Mouse (Mus musculus) hindbrain, embryonic 10.5 days (tissue): ENCODE measurements around the gene Tnpo3. TPM values are rescaled to one million over a fixed set of nuclear protein-coding genes. Genes with fewer than 3 reads are reported as not detected.

Source experiments
- DNase-seq: peaks from one replicate; pipeline ENCODE4 v3.0.0-alpha.2; 2017; ENCODE audit warnings: low spot score
- H3K27ac ChIP-seq: fragments of 300-500 bp; sonication (generic); 2 replicates; pipeline ENCODE4 v1.5.1; 2016; ENCODE audit warnings: mild to moderate bottlenecking, moderate library complexity
- H3K27me3 ChIP-seq: fragments of 300-500 bp; sonication (generic); 2 replicates; pipeline ENCODE4 v1.6.1; 2016; ENCODE audit warnings: mild to moderate bottlenecking; ENCODE audit not compliant: poor library complexity, insufficient read depth, severe bottlenecking
- H3K36me3 ChIP-seq: fragments of 300-500 bp; sonication (generic); 2 replicates; pipeline ENCODE4 v1.6.1; 2016; ENCODE audit warnings: mild to moderate bottlenecking, moderate library complexity
- H3K4me1 ChIP-seq: fragments of 300-500 bp; sonication (generic); replicated peaks from 2 replicates; pipeline ENCODE4 v1.6.1; 2016; ENCODE audit warnings: mild to moderate bottlenecking
- H3K4me3 ChIP-seq: fragments of 300-500 bp; sonication (generic); 2 replicates; pipeline ENCODE4 v1.5.1; 2016; ENCODE audit warnings: mild to moderate bottlenecking, moderate library complexity
- H3K9me3 ChIP-seq: fragments of 300-500 bp; sonication (generic); 2 replicates; pipeline ENCODE4 v1.6.1; 2016; ENCODE audit warnings: mild to moderate bottlenecking, moderate library complexity
- WGBS: fragments of 180-500 bp; shearing (Covaris S2); methylation state at CpG from one replicate; pipeline ENCODE4 v1.1.7; 2016; 5-methylcytosine and 5-hydroxymethylcytosine counted together
- polyA plus RNA-seq: library from polyadenylated mRNA; unstranded; fragments of >200 nt; fragmentation: Nextera tagmentation; extraction: Ambion mirVana; gene quantifications from 2 replicates; pipeline ENCODE4 v1.2.1, GENCODE M21; 2016

Tnpo3 gene
- polyA plus RNA-seq, 1 experiment from 2014 or later = 93.1 TPM

DNA sequence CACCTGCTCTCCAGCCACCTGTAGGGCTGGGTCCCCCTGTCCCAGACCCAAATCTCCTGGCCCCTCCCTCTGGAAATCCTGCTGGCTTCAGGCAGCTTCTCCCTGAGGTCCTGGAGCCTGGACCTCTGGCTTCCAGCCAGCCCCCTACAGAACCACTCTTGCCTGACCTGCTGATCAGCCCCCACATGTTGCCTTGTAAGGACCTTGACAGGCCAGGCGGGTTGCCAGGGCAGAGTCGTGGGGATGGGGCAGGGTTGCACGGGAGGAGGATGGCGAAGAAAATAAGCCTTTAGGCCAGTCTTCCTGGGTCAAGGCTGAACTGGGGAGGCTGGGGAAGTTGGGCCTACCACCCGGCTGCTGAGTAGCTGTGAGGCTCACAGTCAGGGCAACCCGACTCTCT is 74.4 kb downstream of the Tnpo3 start:
- no peak for DNase-seq
- H3K4me1 ChIP-seq = peaks cover 3% of the 10 kb centered on the region; the same call in 1 of the 2 replicates
- no peak overlapping the region for H3K4me3 ChIP-seq
- H3K9me3 ChIP-seq = no peaks in the 10 kb centered on the region
- WGBS = 74% methylated on average over 6 of the region's 6 CpGs
- H3K36me3 ChIP-seq = peaks cover 27% of the 10 kb centered on the region
- H3K27me3 ChIP-seq = peaks cover 13% of the 10 kb centered on the region
- no peak overlapping the region for H3K27ac ChIP-seq

DNA sequence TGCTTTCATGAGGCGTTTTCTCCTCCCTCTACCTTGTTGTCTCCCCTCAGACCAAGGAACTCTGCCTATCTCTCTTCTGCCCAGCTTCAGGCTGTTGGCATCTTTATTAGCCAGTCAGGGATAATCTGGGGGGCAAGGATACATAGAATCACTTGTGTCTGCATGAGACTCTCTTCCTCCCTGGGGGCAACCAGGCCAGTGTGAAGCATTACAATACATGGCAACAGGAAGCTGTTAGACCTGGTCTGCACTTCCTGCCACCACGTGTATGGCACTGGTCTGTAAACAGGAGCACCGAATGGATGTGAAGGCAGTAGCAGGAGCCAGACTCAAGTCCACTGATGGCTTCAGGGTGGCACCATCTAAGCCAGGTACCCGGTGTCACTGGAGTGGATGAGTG is 79.6 kb downstream of the Tnpo3 start:
- no peak for DNase-seq
- no peaks in the 10 kb centered on the region for H3K36me3 ChIP-seq
- H3K4me3 ChIP-seq = no peak overlapping the region
- peaks cover 4% of the 10 kb centered on the region; the same call in 1 of the 2 replicates for H3K9me3 ChIP-seq
- peaks cover 36% of the 10 kb centered on the region for H3K4me1 ChIP-seq
- H3K27me3 ChIP-seq = peaks cover 65% of the 10 kb centered on the region
- no peak overlapping the region for H3K27ac ChIP-seq
- WGBS = 66% methylated on average over 4 of the region's 4 CpGs

DNA sequence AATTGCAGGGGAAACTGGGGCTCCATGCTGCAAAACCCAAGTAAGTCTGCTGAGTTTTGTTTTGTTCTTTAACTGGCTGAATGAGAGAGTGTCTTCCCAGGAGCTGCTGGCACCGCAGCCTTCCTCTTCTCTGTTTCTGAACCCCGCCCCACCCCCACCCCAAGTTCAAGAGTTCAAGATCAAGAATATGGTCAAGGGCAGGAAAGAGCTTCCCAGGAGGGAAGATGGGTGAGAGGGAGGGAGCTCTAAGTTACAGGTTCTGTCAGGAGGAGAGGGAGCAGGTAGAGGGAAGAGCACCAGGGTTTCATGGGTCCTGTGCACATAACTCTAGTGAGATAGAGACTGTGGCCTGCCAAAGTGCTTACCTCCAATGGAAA is 80.3 kb downstream of the Tnpo3 start:
- no peaks in the 10 kb centered on the region for H3K36me3 ChIP-seq
- H3K4me3 ChIP-seq = no peak overlapping the region
- DNase-seq = no peak
- peaks cover 36% of the 10 kb centered on the region for H3K4me1 ChIP-seq
- peaks cover 4% of the 10 kb centered on the region; the same call in 1 of the 2 replicates for H3K9me3 ChIP-seq
- H3K27me3 ChIP-seq = peaks cover 72% of the 10 kb centered on the region
- no peak overlapping the region for H3K27ac ChIP-seq
- 22% methylated on average over 2 of the region's 2 CpGs for WGBS

DNA sequence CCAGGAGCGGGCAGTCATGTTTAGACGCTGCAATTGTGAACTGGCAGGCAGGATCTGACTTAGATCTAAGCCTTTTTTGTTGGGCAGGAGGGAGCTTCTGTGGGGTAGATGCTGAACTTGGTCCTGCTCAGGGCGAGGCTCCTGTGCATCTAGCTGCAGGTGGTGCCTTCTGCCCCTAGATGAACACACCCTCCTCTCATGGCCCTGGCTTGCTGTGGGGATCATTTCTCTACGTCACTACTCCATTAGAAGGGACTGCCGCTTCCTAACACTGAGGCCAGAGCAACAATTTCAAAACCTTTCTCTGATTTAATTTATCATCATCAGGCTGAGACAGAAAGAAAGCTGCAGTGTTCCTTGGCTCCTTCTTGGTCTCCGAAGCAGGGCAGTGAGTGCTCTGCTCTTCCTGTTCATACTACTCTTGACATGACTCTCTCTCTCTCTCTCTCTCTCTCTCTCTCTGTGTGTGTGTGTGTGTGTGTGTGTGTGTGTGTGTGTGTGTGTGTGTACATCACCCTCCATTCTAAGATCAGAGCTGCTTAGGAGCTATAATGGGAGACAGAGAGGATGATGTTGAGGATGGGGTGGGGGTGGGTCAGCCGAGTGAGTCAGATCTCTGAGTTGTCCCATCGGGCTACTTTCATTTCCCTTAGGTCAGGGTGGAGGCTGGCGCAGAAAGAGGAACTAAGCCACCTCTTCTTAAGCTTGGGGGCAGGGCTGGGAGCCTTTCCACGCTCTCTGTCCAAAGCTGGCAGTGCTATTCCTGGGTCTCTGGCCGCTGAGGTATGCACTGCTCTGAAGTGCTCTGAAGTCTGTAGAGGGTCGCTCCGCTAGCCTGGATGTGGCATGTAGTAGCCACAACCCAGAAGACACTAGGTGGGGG is 80.9 kb downstream of the Tnpo3 start:
- H3K4me3 ChIP-seq = 0 out of 2 replicates have a peak overlapping the region, but pooled peaks have one; percentile 13
- no peak for DNase-seq
- no peak overlapping the region for H3K27ac ChIP-seq
- H3K27me3 ChIP-seq = peaks cover 78% of the 10 kb centered on the region
- H3K36me3 ChIP-seq = no peaks in the 10 kb centered on the region
- peaks cover 38% of the 10 kb centered on the region for H3K4me1 ChIP-seq
- WGBS = 35% methylated on average over 13 of the region's 13 CpGs
- H3K9me3 ChIP-seq = peaks cover 4% of the 10 kb centered on the region; the same call in 1 of the 2 replicates

DNA sequence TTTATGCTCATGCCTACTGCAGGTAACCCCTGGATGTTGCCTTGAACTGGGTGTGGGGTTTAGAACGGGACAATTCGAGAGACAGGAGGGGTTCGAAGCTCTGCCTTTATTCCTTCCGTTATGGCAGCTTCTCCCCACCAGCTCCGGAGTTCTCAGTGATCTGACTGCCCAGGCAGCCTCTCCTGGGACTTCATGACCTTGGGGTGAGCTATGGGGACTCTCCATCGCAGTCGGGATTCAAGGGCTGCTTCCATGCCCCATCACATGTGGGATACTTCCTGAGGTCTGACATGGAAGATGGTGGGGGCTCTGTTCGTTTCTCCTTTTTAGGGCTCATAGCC is 81.6 kb downstream of the Tnpo3 start:
- DNase-seq = no peak
- peaks cover 85% of the 10 kb centered on the region for H3K27me3 ChIP-seq
- no peaks in the 10 kb centered on the region for H3K36me3 ChIP-seq
- peak overlapping the region; percentile 69 for H3K4me3 ChIP-seq
- no peak overlapping the region for H3K27ac ChIP-seq
- H3K4me1 ChIP-seq = peaks cover 40% of the 10 kb centered on the region
- peaks cover 4% of the 10 kb centered on the region; the same call in 1 of the 2 replicates for H3K9me3 ChIP-seq
- WGBS = 18% methylated on average over 8 of the region's 8 CpGs

DNA sequence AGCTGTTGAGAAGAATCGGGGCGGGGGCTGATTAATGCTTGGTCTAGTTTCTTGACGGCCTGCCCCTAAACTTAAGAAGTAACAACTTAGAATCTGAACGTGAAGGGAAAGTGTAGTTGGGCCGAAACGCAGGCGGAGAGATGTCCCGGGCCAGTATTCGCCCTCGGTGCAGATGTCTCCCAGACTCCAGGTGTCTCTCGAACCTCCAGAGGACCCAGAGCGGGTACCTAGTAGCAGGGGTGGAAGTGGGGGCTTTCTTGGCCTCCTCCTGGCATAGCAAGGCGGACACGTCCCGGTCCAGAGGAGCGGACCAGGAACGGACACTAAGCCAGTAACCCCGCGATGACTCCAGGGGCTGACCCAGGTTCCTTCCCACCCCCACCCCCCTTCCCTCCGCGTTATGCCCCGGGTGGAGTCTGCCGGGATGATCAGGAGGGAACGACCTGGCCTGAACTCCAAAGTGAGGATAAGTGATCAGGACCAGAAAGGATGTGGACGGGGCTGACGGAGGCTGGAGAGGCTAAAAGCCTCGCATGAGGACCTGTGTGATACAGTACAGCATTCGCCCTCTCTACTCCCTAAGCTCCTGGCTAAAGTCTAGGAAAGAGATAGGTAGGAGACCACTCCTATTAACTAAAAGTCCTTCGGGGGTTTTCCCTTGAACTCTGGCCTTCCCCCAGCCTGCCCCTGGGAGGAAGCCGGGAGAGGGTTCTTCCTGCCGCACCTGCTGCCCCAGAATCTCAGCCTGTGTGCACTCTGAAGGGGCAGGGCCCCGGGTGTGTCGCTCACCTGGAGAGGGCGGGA is 82.1 kb downstream of the Tnpo3 start:
- WGBS = 5% methylated on average over 34 of the region's 34 CpGs
- Histone ChIP-seq H3K27ac (no peak overlapping the region), H3K4me1 (peaks cover 40% of the 10 kb centered on the region), H3K27me3 (peaks cover 90% of the 10 kb centered on the region), H3K4me3 (peak overlapping the region; percentile 69), H3K36me3 (no peaks in the 10 kb centered on the region), H3K9me3 (peaks cover 4% of the 10 kb centered on the region; the same call in 1 of the 2 replicates)
- no peak for DNase-seq

DNA sequence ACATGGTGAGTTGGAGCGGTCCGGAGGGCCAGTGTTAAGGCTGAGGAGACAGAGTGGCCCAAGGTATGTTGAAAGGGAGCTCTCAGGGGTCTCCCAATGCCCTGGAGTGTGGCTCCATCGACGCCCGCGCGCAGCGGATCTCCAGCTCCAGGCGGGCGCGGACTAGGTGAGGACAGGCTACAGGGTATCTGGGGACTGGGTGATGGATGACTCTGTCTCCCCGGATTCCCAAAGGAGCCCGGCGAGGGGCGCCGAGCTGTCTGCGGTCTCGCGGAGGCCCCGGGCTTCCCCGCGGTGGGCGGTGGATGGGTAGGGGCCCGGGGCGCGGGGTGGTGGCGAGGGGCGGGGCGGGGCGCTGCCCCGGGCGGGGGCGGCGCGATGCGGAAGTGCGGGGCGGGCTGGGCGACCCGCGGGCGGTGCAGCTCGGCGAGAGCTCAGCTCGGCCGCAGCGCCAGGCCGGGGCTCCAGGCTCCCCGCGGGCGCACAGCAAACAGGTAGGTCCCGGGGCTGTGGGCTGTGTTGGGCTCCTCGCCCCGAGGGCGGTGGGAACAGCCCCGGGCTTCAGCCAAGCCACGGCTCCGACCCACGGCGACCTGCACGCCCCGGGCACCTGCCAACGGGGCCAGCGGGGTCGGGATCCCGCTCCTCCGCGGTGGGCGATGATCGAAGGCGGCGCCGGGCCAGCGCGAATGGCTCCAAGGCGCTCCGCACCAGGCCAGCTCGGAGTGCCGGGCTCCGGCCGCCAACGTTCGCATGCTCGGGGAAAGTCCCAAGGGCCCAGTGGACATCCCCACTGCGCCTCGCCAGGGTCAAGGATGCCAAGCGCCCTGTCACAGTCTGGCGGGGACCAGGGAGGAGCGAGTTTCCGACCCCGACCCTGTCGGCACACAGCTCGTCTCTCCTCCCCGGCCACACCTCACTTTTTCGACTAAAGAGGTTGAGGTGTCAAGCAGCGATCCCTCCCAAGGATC is 83.1 kb downstream of the Tnpo3 start, which contains the start of gene Irf5:
Gene Irf5, plus strand, starts transcription at position 345 of the 971 bp plus-strand sequence.
- Histone ChIP-seq H3K36me3 (no peaks in the 10 kb centered on the region), H3K4me3 (peak within 1 kb of the TSS; percentile 69), H3K9me3 (peaks cover 4% of the 10 kb centered on the region; the same call in 1 of the 2 replicates), H3K27ac (peak within 1 kb of the TSS; percentile 71), H3K4me1 (peaks cover 40% of the 10 kb centered on the region), H3K27me3 (peaks cover 96% of the 10 kb centered on the region)
- under 1% methylated on average over 92 of the region's 96 CpGs for WGBS
- peak; percentile 59 for DNase-seq

DNA sequence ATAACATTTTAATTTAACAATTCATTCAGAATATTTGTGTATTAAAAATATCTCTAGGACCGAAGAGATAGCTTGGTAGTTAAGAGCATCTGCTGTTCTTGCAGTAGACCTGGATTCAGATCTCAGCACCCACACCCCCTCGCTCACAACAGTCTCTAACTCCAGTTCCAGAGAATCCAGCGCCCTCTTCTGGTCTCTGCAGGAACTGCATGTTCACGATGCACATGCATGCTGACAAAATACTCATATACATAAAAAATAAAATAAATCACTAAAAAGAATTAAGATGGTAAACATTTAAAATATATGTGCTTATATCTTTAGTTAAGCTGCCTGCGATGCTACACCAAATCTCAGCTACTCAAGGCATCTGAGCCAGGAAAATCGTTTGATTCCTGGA is 84.4 kb downstream of the Tnpo3 start:
- WGBS = 63% methylated on average over 6 of the region's 6 CpGs
- Histone ChIP-seq H3K36me3 (no peaks in the 10 kb centered on the region), H3K9me3 (peaks cover 4% of the 10 kb centered on the region; the same call in 1 of the 2 replicates), H3K27me3 (peaks cover 93% of the 10 kb centered on the region), H3K4me3 (no peak overlapping the region), H3K4me1 (peaks cover 40% of the 10 kb centered on the region), H3K27ac (no peak overlapping the region)
- DNase-seq = no peak

DNA sequence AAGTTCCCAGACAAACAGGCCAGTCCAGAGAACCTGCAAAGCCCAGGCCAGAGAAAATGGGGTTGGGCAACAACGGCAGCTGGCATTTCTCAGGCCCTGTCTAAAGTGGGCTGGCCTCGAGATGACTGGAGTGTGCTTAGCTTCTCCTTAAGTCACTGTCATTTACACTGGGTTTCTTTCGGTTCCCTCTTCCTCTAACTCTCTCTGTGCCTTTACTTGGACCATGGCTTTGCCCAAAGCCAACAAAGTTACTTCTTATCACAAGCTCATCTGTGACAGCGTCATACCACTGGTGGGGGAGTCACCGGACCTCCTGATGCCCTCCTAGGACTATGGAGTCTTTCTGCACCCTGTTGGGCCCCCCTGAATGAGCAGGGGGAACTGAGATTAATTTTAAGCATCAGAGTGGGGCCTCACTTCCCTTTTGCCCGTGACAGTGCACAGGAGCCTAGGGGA is 85.6 kb downstream of the Tnpo3 start:
- Histone ChIP-seq H3K4me3 (no peak overlapping the region), H3K4me1 (peaks cover 34% of the 10 kb centered on the region), H3K36me3 (no peaks in the 10 kb centered on the region), H3K27me3 (peaks cover 81% of the 10 kb centered on the region), H3K9me3 (peaks cover 4% of the 10 kb centered on the region; the same call in 1 of the 2 replicates), H3K27ac (no peak overlapping the region)
- 75% methylated on average over 6 of the region's 6 CpGs for WGBS
- DNase-seq = no peak

DNA sequence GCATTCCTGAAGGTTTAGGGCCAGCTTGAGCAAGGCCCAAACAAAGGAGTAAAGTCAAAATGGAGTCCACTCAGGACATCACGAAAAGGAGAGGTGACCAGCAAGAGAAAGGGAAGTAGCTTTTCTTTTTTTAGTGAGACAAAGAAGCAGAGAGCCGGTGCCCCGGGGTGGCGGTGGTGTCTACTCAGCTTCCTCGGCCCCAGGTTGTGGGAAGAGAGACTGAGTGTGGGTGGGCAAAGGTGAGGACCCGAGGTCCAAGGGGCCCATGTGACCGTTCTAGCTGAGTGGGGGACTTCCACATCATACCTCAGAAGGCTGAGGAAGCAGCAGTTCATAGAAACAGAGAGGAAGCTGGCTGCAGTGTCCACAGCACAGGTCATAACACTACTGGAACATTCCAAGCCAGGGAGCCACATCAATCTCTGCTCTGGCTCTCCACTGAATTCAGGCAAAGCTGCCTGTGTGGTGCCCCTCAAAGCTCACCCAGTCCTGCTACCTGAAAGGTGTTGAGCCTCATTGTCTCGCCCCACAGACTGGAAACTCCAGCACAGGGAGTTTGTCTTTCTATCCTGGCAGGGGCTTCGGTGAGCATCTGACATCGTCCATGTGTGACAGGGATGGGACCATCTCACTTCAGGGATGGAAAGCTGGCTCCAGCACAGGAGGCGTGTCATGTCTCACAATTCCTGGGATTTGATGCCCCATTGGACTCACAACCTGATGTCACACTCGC is 86.2 kb downstream of the Tnpo3 start:
- no peak for DNase-seq
- peaks cover 4% of the 10 kb centered on the region; the same call in 1 of the 2 replicates for H3K9me3 ChIP-seq
- no peak overlapping the region for H3K4me3 ChIP-seq
- no peaks in the 10 kb centered on the region for H3K36me3 ChIP-seq
- H3K4me1 ChIP-seq = peaks cover 28% of the 10 kb centered on the region
- WGBS = 77% methylated on average over 12 of the region's 12 CpGs
- H3K27me3 ChIP-seq = peaks cover 76% of the 10 kb centered on the region
- no peak overlapping the region; the same call in 1 of the 2 replicates for H3K27ac ChIP-seq

DNA sequence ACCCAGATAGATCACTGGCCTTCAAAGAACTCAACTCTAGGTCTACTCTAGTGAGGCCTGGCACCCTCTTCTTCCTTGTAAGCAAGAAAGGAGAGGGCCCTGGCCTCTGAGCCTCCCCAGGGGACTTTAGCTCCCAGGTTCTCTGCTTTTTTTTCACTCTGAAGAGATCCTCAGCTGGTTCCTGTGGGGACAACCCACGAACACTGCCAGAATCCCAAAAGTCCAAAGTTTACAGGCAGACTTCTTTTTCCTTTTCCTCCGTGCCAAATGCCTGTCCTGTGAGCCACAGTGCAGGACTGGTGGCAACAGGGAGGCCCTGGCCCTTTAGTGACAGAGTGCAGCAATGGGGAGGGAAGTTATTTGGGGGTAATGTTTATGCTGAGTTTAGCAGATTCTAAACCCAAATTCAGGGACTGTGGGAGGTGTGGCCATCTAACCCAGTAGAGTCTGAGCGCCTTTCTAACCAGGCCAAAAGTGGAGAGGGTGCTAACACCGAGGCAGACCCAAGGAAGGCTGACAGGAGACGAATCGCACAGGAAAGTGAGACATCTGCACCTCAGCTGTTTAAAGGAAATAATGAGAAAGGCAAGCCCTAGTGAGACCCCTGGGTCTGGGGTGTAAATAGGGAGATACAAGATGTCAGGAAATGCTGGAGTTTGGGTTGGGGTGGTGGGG is 86.9 kb downstream of the Tnpo3 start:
- Histone ChIP-seq H3K4me3 (no peak overlapping the region), H3K27me3 (peaks cover 76% of the 10 kb centered on the region), H3K36me3 (no peaks in the 10 kb centered on the region), H3K27ac (peak overlapping the region; percentile 16; the same call in 1 of the 2 replicates), H3K4me1 (peaks cover 22% of the 10 kb centered on the region), H3K9me3 (peaks cover 4% of the 10 kb centered on the region; the same call in 1 of the 2 replicates)
- DNase-seq = no peak
- WGBS = 71% methylated on average over 6 of the region's 6 CpGs
